In genomic region chr12:73613183-73613582, GRCm38 (mm10) we compare ENCODE assay signal across 22 mouse cellular contexts. TPM values are rescaled to one million over a fixed set of nuclear protein-coding genes. Genes with fewer than 3 reads are reported as not detected.
DNase-seq lines count a peak whose midpoint lies in the region; ATAC-seq and TF ChIP-seq lines count a peak whose summit lies in the region.
"Had no signal": no experiment of that assay in that cellular context is flagged by ENCODE, and none has a peak within 500 bp of the region (broad histone marks: within the 10 kb centered on the region; RNA-seq: fewer than 3 reads in every experiment).

No protein-coding gene starts in this region.

- 68% methylated on average over 6 of the region's 6 CpGs for WGBS in kidney, adult 2 months
- 68% methylated on average over 6 of the region's 6 CpGs for WGBS in kidney, embryonic 16.5 days
- 32% methylated on average over 6 of the region's 6 CpGs for WGBS in macrophage (ENCODE audit: missing documents)
- 59% methylated on average over 6 of the region's 6 CpGs for WGBS in intestine, embryonic 16.5 days
- 91% methylated on average over 6 of the region's 6 CpGs for WGBS in midbrain, embryonic 13.5 days

- TF ChIP-seq RAD21 in CH12.LX (IDR thresholded peaks at IDR 0.05; ENCODE audit: low read depth, low read length), result no peak

- in situ Hi-C loops in CH12.LX (cut with MboI; ENCODE audit: low pct_ligation_motif_present, low pct_unique_long_range_greater_than_20kb, low sequenced_read_pairs), result no loop called here

- H3K79me2 ChIP-seq in CH12.LX (replicated peaks; ENCODE audit: control insufficient read depth, extremely low read depth, insufficient read depth, poor library complexity, severe bottlenecking) (no peaks in the 10 kb centered on the region), macrophage (ENCODE audit: inconsistent target) (peaks cover 99% of the 10 kb centered on the region)

- no peaks in the 10 kb centered on the region for H3K9me3 ChIP-seq in kidney, embryonic 16.5 days (ENCODE audit: low read length)
- H3K9me3 ChIP-seq in CH12.LX (replicated peaks; ENCODE audit: low read length), result no peaks in the 10 kb centered on the region
- no peaks in the 10 kb centered on the region for H3K9me3 ChIP-seq in intestine, embryonic 16.5 days (ENCODE audit: control insufficient read depth, low read length)
- no peaks in the 10 kb centered on the region for H3K9me3 ChIP-seq in midbrain, embryonic 13.5 days
- H3K9me3 ChIP-seq: embryonic facial prominence, embryonic 15.5 days; liver, embryonic 15.5 days; midbrain, embryonic 15.5 days had no signal

- TF ChIP-seq CTCF in kidney, adult 2 months (conservative IDR thresholded peaks at IDR 0.05; ENCODE audit: insufficient read depth, insufficient read length, low read depth, low read length), result no peak
- TF ChIP-seq CTCF in CH12.LX (conservative IDR thresholded peaks at IDR 0.05 in 1 of 2, IDR thresholded peaks at IDR 0.05 in 1 of 2; ENCODE audit: low read depth in 2 of 2, low read length in 2 of 2), result no peak

- no peak for TF ChIP-seq POLR2A in kidney, adult 2 months (IDR thresholded peaks at IDR 0.05; ENCODE audit: low read depth, low read length)
- no peak for TF ChIP-seq POLR2A in CH12.LX (IDR thresholded peaks at IDR 0.05; ENCODE audit: low read depth, low read length)

- dilution Hi-C loops in CH12.LX (cut with MboI; ENCODE audit: extremely low pct_ligation_motif_present, extremely low pct_unique_long_range_greater_than_20kb, low sequenced_read_pairs), result no loop called here

- no peaks in the 10 kb centered on the region for H3K36me3 ChIP-seq in kidney, adult 2 months (ENCODE audit: control insufficient read depth, insufficient read depth, low read length)
- no peaks in the 10 kb centered on the region for H3K36me3 ChIP-seq in kidney, embryonic 16.5 days (ENCODE audit: insufficient read depth, low read length)
- no peaks in the 10 kb centered on the region for H3K36me3 ChIP-seq in CH12.LX (replicated peaks in 1 of 2; ENCODE audit: control insufficient read depth in 1 of 2, insufficient read depth in 1 of 2, low read length in 1 of 2)
- no peaks in the 10 kb centered on the region for H3K36me3 ChIP-seq in macrophage (ENCODE audit: inconsistent target)
- no peaks in the 10 kb centered on the region for H3K36me3 ChIP-seq in intestine, embryonic 16.5 days (ENCODE audit: control insufficient read depth, insufficient read depth, low read length)
- H3K36me3 ChIP-seq in midbrain, embryonic 13.5 days, result no peaks in the 10 kb centered on the region
- H3K36me3 ChIP-seq: embryonic facial prominence, embryonic 15.5 days; liver, embryonic 15.5 days; midbrain, embryonic 15.5 days had no signal

- H3K9ac ChIP-seq in kidney, embryonic 16.5 days (replicated peaks; ENCODE audit: low read length), result no peak overlapping the region
- H3K9ac ChIP-seq in CH12.LX (ENCODE audit: insufficient read depth, low read depth), result no peak overlapping the region
- no peak overlapping the region for H3K9ac ChIP-seq in intestine, embryonic 16.5 days (ENCODE audit: low read depth, low read length)
- H3K9ac ChIP-seq in midbrain, embryonic 13.5 days (replicated peaks), result no peak overlapping the region
- H3K9ac ChIP-seq: embryonic facial prominence, embryonic 15.5 days; forebrain, postnatal 0 days; liver, embryonic 15.5 days; midbrain, embryonic 15.5 days had no signal

- no peak for ATAC-seq in kidney, embryonic 16.5 days (ENCODE audit: low FRiP score, low TSS enrichment)
- ATAC-seq in common myeloid progenitor, adult 5-6 weeks (replicated peaks; ENCODE audit: low read depth, poor library complexity, severe bottlenecking), result peak; percentile 33; the same call in 1 of the 2 replicates
- ATAC-seq in intestine, embryonic 16.5 days, result no peak
- no peak for ATAC-seq in midbrain, embryonic 13.5 days
- ATAC-seq: forebrain, postnatal 0 days; hindbrain, embryonic 16.5 days; midbrain, embryonic 15.5 days; Patski had no signal

- no peak overlapping the region for H3K4me2 ChIP-seq in kidney, embryonic 16.5 days (replicated peaks; ENCODE audit: low read depth, low read length)
- H3K4me2 ChIP-seq in CH12.LX (ENCODE audit: insufficient read depth, low read depth, poor library complexity, severe bottlenecking), result no peak overlapping the region
- no peak overlapping the region for H3K4me2 ChIP-seq in intestine, embryonic 16.5 days (ENCODE audit: low read depth, low read length)
- no peak overlapping the region for H3K4me2 ChIP-seq in midbrain, embryonic 13.5 days (replicated peaks)
- H3K4me2 ChIP-seq: embryonic facial prominence, embryonic 15.5 days; liver, embryonic 15.5 days; midbrain, embryonic 15.5 days had no signal

- peaks cover 12% of the 10 kb centered on the region; the same call in 1 of the 2 replicates for H3K4me1 ChIP-seq in kidney, adult 2 months (ENCODE audit: control insufficient read depth, insufficient read depth, low read length)
- H3K4me1 ChIP-seq in kidney, embryonic 16.5 days (ENCODE audit: insufficient read depth, low read length), result peaks cover 5% of the 10 kb centered on the region; the same call in 1 of the 2 replicates
- H3K4me1 ChIP-seq in CH12.LX (ENCODE audit: control insufficient read depth in 1 of 2, insufficient read depth in 2 of 2), result peaks cover 22 to 61% of the 10 kb centered on the region in 2 experiments
- no peaks in the 10 kb centered on the region for H3K4me1 ChIP-seq in intestine, embryonic 16.5 days (ENCODE audit: control insufficient read depth, insufficient read depth, low read length)
- peaks cover 1% of the 10 kb centered on the region for H3K4me1 ChIP-seq in midbrain, embryonic 13.5 days (replicated peaks)
- H3K4me1 ChIP-seq: liver, embryonic 15.5 days; midbrain, embryonic 15.5 days had no signal

- 0 out of 2 replicates have a peak overlapping the region, but pooled peaks have one; percentile 8 for H3K27ac ChIP-seq in kidney, adult 2 months (ENCODE audit: insufficient read depth, low read depth, low read length)
- no peak overlapping the region for H3K27ac ChIP-seq in kidney, embryonic 16.5 days (ENCODE audit: low read length)
- no peak overlapping the region for H3K27ac ChIP-seq in CH12.LX (ENCODE audit: insufficient read depth, low read depth)
- H3K27ac ChIP-seq in macrophage, result peak overlapping the region; percentile 97
- H3K27ac ChIP-seq in intestine, embryonic 16.5 days (ENCODE audit: low read length), result no peak overlapping the region
- no peak overlapping the region for H3K27ac ChIP-seq in midbrain, embryonic 13.5 days
- H3K27ac ChIP-seq: embryonic facial prominence, embryonic 15.5 days; liver, embryonic 15.5 days; midbrain, embryonic 15.5 days had no signal

- DNase-seq in kidney, adult 2 months, result no peak
- no peak for DNase-seq in CH12.LX (ENCODE audit: extremely low read depth)
- no peak for DNase-seq in layer of hippocampus, postnatal 10 days (ENCODE audit: low spot score in 2 of 2)
- DNase-seq: adrenal gland, adult 8-10 months; B cell, adult 2 months; cerebellum, adult 18-20 months; cerebellum, postnatal 25 days; forebrain, postnatal 0 days; kidney, adult 9 months; kidney, postnatal 4 days; thymus, postnatal 25 days had no signal

- no peak for TF ChIP-seq EP300 in CH12.LX (IDR thresholded peaks at IDR 0.05; ENCODE audit: low read length)

- no peaks in the 10 kb centered on the region for H3K27me3 ChIP-seq in kidney, adult 2 months (replicated peaks; ENCODE audit: control insufficient read depth, insufficient read depth, low read length)
- no peaks in the 10 kb centered on the region for H3K27me3 ChIP-seq in kidney, embryonic 16.5 days (ENCODE audit: insufficient read depth, low read length)
- no peaks in the 10 kb centered on the region for H3K27me3 ChIP-seq in CH12.LX (replicated peaks)
- no peaks in the 10 kb centered on the region for H3K27me3 ChIP-seq in intestine, embryonic 16.5 days (replicated peaks; ENCODE audit: control insufficient read depth, insufficient read depth, low read length)
- no peaks in the 10 kb centered on the region for H3K27me3 ChIP-seq in midbrain, embryonic 13.5 days
- H3K27me3 ChIP-seq: embryonic facial prominence, embryonic 15.5 days; liver, embryonic 15.5 days; midbrain, embryonic 15.5 days had no signal

- no peak overlapping the region for H3K4me3 ChIP-seq in kidney, adult 2 months (ENCODE audit: insufficient read depth, low read depth, low read length)
- no peak overlapping the region for H3K4me3 ChIP-seq in kidney, embryonic 16.5 days (ENCODE audit: low read length)
- no peak overlapping the region for H3K4me3 ChIP-seq in CH12.LX (replicated peaks in 1 of 3; ENCODE audit: low read depth in 2 of 3, low read length in 2 of 3, poor library complexity in 1 of 3)
- H3K4me3 ChIP-seq in macrophage (ENCODE audit: inconsistent target), result no peak overlapping the region
- no peak overlapping the region for H3K4me3 ChIP-seq in intestine, embryonic 16.5 days (ENCODE audit: low read length)
- no peak overlapping the region for H3K4me3 ChIP-seq in midbrain, embryonic 13.5 days (replicated peaks)
- H3K4me3 ChIP-seq: embryonic facial prominence, embryonic 15.5 days; liver, embryonic 15.5 days; megakaryocyte, embryonic 14.5 days; midbrain, embryonic 15.5 days had no signal

TF ChIP-seq in CH12.LX, 34 proteins besides CTCF, POLR2A, EP300 and RAD21:
- TF ChIP-seq BHLHE40 (IDR thresholded peaks at IDR 0.05; ENCODE audit: low read depth, low read length) (peak; percentile 38; the same call in 1 of the 2 replicates), SIN3A (IDR thresholded peaks at IDR 0.05; ENCODE audit: low read length) (no peak), UBTF (IDR thresholded peaks at IDR 0.05; ENCODE audit: low read depth, low read length) (no peak), MAFK (IDR thresholded peaks at IDR 0.05; ENCODE audit: insufficient replicate concordance, low read length) (no peak), MAX (IDR thresholded peaks at IDR 0.05; ENCODE audit: low read length) (no peak)
TF ChIP-seq in CH12.LX: peak in this region for 1.

RNA-seq across cellular contexts. Expression of gene Prkch, which starts 28.6 kb away (rescaled TPM):
- 8.4 and 9.5 TPM in 2 replicates for polyA plus RNA-seq in kidney, adult 2 months (2012; rRNA removed)
- 9.8 and 10.5 TPM in 2 replicates for polyA plus RNA-seq in kidney, embryonic 16.5 days (2015; fragmentation: Nextera tagmentation; extraction: Ambion mirVana)
- total RNA-seq in CH12.LX (2012; rRNA removed), result 0.55 and 0.76 TPM in 2 replicates
- total RNA-seq in CH12.LX (2014; rRNA removed), result 1.8 and 2.2 TPM in 2 replicates
- polyA plus RNA-seq in CH12.LX (2012; ENCODE audit: insufficient read length, low read depth), result 2.3 and 2.4 TPM in 2 replicates
- total RNA-seq in common myeloid progenitor, adult 5-6 weeks (2017), result 15.9 and 18.0 TPM in 2 replicates
- total RNA-seq in macrophage (2018; cell fraction: chromatin; rRNA removed), result 100 to 1,000 TPM in 18 of 26 experiments, 10 to 100 TPM in 8; 25.8 to 187 (median 153) TPM
- total RNA-seq in macrophage (2018; cell fraction: cytosol; rRNA removed), result 10 to 100 TPM; 34.1 to 62.5 (median 56.8) TPM
- total RNA-seq in macrophage (2018; cell fraction: nucleus; rRNA removed), result 100 to 1,000 TPM in 7 of 26 experiments, 10 to 100 TPM in 19; 23.4 to 142 (median 85.8) TPM
- 34.7 to 50.3 TPM (median 37.2 TPM) in 3 replicates for polyA plus RNA-seq in macrophage (2018)
- 4.0 and 4.7 TPM in 2 replicates for polyA plus RNA-seq in intestine, embryonic 16.5 days (2015; fragmentation: Nextera tagmentation; extraction: Ambion mirVana)
- polyA plus RNA-seq in midbrain, embryonic 13.5 days (2015; fragmentation: Nextera tagmentation; extraction: Ambion mirVana), result 3.9 and 5.5 TPM in 2 replicates
- total RNA-seq in layer of hippocampus, postnatal 10 days (2021), result 1 to 10 TPM; 5.6 to 7.0 TPM

Comparison
In these comparisons a context has a peak if more than half of its experiments do, and no peak if none do; other contexts are left out.
1. H3K27ac ChIP-seq: peak in kidney, adult 2 months (single experiment) and macrophage (single experiment); none in kidney, embryonic 16.5 days (single experiment), CH12.LX (single experiment), intestine, embryonic 16.5 days (single experiment) and midbrain, embryonic 13.5 days (single experiment).